Mouse (Mus musculus) kidney, postnatal 36 days (tissue): ENCODE measurements at regions not wholly inside any gene's neighbourhood (a gene's known extent, or its start where the extent isn't known, plus 50 kb on each side); places are given as distances from the start of the nearest gene placed in this dataset.

Experiments
- DNase-seq, 2 experiments: peaks; one replicate each; pipeline ENCODE4 v3.0.0; 2021 to 2022; ENCODE audit warnings: mixed read lengths in 2 of 2

DNA sequence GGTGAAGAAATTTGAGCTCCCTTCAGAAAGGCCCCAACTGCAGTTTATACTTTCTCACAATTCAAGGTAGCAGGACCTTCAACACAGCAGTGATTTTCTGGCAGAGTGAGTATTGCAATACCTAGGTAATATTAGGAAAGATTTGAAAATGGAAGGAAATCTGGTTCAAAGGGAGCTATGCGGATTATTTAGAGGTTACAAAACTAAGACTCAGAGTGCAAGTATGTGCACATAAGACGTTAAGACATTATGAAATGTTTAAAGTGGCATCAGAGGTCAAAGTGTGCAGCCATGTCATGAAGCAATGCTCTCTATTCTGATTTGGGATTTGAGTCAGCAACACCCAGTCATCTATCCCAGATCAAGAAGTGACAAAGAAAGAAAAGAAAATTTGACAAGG is 164.6 kb downstream of the Ptn start:
- DNase-seq: no peak

DNA sequence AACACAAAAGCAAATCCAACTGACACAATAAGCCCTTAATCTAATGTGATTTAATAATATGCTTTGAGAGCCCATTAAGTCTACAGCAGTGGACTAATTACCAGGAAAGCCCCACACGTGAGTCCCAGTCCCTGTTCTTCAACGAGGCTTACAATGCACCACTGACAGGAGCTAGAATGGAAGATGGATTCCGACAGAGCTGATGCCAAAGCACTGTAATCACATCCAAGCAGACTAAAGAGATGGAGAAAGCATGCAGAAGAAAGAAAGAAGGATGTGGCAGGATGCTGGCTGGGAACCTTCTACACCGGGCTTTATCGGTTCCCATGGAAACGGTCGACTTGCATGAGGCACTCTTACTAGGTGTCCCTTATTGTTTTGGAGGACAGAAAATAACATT is 165.1 kb downstream of the Ptn start:
- no peak for DNase-seq

DNA sequence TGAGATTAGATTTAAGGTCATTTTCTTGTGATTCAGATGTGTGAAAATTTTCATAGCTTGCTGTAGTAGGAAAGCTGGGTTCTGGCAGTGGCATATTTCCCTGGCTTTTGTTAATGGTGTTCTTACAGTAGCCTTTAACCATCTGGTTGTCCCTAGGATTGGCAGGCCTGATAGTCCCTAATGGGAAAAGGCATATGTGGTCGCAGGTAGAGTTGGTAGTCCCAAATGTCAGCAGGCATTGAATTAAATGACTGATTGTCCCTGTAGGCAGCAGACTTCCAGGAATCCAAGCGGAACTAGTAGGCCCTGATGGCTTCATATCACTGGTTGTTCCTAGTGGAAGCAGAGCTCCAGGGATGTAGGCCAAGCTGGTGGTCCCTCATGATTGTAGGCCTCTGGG is 173.0 kb downstream of the Ptn start:
- no peak for DNase-seq

DNA sequence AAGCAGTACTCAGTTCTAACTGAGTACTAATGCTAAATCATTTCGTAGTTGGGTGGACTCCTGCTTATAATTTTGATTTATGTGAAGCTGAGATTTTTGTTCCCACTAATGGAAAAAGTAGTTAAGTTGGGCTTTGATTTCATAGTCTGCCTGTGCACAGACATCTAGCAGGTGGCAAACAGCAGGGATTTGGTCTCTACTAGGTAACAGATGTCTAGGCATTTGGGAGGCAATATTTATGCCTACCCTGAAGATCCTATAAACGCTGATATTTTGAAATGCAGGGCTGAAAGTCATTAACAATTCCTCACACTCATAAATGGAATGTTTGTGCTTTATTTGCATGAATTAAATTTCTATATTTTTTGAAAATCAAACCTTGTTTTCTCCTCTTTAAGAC is 182.4 kb downstream of the Ptn start:
- DNase-seq: no peak

DNA sequence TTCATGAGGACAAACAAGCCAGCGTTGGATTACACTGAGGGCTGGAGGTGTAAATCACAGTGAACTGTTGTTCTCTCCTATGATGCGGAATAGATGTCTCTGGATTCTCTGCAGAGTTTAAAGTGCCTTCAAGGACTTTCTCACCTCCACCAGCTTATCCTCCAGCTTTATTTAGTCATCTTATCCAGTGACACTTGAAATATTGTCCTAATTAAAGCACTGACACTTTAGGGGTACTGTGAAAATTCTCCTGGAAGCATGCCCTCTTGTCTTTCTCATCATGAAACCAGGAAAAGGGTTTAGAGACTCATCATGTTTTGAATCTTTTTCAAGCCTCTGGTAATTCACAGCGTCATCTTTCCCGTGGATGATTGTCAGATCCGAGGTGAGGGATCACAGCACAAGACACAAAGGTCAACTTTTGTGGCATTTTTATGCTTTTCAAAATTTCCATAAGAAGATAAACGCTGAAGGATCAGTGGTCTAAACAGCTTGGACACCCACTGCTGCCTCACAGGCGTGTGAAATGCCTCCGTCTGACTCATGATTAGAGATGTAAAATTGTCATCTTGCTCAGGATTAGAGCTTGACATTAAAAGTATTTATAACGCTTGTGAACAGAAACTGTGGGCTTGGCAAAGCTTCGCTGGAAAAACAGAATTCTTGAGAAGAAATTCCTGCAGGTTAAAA is 201.6 kb downstream of the Ptn start:
- DNase-seq: no peak

DNA sequence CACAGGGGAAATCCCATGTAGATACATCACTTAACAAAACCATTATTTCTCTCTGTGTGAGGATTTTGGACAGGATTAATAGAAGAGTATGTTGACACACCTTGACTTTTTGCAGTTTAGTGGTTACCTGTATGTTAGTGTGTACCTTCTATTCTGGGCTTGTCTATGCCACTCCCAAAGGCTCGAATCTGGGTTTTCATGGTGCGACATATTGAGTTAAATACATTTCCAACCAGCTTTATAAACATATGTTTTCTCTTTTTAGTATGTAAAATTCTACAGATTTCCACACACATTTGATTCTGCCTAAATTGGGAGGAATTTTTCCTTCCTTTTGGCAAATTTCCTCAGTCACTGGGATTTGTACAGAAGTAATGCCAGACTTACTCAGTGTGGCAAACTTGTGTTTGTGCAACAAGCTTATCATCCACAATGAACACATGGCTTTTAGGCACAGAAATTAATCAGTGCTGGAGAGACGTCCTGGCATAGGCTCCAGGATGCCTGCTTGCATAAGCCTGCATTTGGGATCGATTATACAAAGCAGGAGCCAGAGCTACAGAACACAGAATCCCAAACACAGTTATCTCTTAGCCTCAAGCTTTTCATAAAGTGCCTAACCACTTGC is 204.3 kb downstream of the Ptn start:
- DNase-seq: no peak

DNA sequence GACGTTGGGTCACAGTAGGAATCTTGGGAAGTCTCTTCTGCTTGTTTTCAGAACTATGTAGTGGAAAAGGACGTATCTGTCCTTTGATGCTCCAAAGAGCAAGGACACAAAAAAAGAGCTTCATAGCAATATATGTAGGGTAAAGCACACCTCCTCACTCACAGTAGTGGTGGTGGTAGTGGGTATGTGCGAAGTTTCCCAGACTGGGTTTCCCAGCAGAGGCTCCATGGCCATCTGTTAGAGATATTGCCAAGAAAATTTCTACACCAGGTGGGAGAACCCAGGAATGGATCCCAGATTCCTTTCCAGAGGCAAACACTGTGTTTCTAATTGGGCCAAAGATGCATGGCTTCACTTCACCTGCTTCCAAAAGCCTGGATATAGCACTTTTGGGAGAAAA is 205.2 kb downstream of the Ptn start:
- no peak for DNase-seq

DNA sequence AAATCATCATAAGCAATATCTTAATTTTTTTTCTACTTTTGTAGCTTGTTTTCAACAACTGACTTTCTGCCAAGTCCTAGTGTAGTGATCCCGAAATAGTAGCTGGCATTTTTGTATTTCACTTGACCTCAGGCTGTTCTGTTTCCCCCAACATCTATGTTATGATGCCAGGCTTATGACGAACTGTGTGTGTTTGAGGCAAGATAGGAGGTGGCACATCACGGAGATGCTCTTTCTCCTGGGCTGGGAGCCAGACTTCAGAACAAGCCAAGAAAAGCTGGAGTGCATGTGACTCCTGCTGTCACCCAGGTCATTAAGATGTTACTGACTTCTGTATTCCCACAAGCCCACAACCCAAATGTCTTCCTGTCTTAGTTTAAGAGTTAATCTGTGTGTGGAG is 208.7 kb downstream of the Chrm2 start:
- DNase-seq: peak in 1 of 2 experiments; percentile 3

DNA sequence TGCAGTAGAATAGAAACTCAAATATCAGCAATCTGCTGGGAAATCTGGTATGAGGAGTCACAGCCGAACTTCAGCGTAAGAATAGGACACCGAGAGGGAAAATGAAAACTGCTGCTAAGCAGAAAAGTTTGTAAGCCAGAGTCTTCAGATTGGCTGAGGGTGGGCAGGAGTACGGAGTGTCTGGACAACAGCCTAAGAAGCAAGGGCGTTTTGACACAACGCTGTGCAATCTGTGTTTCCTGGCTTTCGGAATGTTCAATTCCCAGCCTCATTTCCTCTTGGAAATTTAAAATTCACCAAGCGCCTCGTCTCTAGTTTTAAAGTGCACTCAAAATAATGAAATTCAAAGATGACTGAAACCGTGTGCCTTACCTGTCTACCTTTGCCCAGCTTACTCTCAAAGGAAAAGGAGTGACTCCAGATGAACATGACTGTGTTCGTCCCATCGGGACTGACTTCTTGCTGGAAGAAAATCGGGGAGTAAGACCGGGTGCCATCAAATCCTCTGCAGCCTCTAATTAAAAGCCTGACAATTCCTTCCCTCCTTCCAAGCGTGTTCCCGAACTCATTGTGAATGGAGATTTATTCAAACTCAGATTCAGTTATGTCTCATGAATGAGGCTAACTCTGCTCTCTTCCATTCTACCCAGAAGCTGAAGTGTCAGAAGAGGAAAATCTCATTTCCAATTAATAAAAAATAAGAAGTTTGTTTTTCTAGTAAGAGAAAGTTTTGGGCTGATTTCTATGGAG is 203.2 kb downstream of the Chrm2 start:
- DNase-seq: no peak

DNA sequence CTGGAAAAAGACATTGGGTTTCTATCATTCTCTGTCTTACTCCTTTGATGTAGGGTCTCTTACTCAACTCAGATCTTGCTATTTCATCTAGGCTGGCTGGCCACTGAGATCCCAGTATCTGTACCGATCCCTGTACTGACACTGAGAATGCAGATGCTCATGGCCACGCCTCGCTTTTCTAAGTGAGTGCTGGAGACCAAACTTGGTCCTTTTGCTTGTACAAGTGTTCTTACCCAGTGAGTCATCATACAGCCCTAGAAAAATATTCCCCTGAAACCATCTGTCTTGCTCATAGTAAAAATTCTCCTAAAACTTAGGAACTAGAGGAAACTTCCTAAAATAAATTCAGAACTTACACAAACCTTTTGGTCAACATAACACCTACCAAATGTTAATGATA is 193.2 kb downstream of the Chrm2 start:
- no peak for DNase-seq
